Mouse (Mus musculus) gastrocnemius, adult 8-10 months (tissue): Measurements from ENCODE around the gene Spen. TPM values are rescaled to one million over a fixed set of nuclear protein-coding genes. Genes with fewer than 3 reads are reported as not detected.

Source experiments
- DNase-seq, 2 experiments: peaks; one replicate each; pipeline ENCODE4 v3.0.0; 2022; ENCODE audit warnings: low spot score in 2 of 2
- total RNA-seq, 4 experiments: library from RNA; stranded (reverse); gene quantifications; 2 replicates each; pipeline ENCODE4 v1.2.4; 2022

Spen gene
- total RNA-seq, 4 experiments from 2014 or later = 17.0 to 23.9 (median 23.5) TPM

DNA sequence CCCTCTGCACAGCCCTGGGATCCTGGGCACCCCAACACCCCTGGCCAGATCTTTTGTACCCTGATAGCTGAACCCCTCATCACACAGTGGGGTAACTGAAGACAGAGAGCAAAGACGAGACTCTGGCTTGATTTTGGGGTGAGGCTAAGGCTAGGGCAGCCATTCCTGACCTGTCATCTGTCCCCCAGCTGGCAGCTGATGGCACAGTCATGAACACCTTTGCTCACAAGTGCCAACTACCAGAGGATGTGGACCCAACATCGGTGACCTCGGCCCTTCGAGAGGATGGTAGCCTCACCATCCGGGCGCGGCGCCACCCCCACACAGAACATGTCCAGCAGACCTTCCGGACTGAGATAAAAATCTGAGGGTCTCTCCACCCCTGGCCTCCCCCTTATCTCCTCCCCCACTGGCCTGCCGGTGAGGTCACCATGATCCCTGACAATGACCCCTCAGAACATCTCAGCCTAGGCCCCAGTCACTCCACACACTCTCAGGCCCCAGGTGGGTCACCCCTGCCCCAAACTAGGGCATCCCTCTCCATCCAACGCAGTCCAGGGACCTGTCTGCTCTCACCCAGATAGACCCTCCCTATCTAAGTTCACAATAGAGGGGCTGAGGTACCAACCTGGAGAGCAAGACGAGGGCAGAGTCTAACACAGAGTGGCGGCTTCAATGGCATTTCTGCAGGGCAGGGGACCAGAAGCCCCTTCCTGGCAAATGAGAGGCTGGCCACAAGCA lies 114.5 kb downstream of the Spen start:
- DNase-seq = no peak

DNA sequence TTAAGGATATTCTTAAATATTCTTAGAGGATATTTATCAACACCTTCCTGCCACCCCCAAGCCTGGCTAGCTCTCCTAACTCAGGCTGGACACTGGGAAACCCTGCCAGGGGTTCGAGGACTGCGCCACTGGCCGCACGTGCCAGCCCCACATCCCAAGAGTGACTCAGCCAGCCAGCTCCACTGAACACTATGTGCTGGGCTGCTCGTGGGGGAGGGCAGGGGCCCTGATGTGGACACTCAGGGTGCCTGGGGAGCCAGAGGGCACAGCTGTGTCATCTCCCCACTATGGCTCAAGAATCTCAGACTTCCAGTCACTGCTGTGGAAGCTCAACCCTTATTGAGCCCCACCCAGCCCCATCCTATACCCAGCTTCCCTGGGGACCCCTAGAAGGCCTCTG lies 115.1 kb downstream of the Spen start:
- DNase-seq = no peak

DNA sequence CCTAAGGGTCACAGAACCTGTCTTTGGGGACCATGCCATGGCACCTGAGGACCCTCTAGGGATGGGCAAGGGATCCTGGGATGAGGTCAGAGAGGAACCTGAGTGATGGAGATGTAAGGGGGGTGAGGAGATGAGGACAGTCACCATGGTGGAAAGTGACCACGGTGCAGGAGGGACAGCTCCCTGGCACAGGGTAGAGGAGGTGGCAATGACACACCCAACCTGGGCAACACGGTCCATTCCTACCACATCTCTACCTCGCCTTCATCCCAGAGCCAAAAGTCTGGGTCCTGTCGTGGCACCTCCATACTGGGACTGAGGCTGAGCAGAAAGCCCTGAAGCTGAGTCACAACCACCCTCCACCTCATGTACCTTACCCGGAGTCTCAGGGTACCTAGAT lies 115.6 kb downstream of the Spen start:
- no peak for DNase-seq

DNA sequence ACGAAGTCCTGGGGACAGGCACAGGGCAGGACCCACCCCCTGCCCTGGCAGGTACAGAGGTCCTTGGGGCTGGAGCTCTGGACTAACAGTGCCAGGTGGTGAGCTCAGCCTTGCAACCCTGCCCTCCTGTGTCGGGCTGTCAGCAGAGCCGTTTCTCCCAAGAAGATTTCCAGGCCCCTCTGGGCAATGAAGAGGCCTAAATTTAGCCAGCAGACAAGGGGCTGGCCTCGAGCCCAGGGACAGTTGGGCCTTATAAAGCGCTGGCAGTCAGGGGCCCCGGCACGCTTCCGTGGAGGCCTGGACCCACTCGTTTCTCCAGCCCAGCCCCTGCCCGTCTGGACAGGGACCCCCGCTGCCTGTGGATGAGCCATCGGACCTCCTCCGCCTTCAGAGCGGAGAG lies 117.0 kb downstream of the Spen start:
- DNase-seq = peak; percentile 64 to 78

DNA sequence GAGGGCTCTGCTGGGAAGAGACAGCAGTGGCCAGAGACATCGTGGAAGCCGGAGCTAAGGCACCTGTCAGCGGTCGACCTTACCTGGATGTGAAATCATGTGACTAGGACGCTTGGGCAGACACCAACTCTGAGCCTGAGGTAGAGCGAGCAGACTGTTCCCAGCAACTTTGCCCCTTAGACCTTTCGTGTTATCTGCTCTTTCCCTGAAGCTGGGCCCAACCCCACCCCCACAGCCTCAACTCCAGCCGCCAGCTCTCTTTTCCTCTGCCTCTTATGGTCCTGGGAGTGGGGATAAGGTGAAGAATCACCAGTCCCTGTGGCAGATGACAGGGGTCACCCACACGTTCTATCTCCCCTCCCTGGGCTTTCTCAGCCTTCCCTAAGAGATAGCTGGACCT lies 117.5 kb downstream of the Spen start:
- DNase-seq = no peak

DNA sequence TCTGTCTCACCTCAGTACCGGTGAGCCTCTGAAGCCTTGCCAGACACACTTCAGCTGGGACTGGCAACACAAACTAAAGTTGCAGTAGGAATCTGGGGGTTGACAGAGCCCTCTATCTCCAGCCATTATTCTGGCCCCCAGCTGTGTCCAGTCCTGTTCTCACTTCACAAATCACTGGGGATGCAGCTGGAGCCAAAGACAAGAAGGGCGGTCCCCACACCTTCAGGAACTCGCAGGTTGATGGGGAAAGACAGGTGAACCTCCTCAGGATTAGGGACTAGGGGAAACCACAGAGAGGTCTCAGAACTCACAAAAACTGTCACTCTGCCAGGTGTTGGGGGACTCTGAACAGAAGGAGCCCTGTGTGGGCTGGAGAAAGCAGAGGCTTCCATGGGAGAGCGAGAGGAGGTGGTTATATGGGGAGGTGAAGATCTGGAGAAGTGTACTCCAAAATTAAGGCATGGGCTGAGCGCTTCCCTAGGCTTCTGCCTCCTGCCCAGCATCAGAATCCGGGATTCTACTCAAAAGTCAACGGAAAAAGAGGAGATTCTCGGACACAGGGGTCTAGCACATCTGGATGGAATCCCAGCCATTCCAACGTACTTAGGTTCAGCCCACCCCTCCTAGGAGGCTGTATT lies 118.1 kb downstream of the Spen start, which contains the start of gene Hspb7:
Gene Hspb7, plus strand, starts transcription at position 588 of the 638 bp plus-strand sequence.
- no peak for DNase-seq

DNA sequence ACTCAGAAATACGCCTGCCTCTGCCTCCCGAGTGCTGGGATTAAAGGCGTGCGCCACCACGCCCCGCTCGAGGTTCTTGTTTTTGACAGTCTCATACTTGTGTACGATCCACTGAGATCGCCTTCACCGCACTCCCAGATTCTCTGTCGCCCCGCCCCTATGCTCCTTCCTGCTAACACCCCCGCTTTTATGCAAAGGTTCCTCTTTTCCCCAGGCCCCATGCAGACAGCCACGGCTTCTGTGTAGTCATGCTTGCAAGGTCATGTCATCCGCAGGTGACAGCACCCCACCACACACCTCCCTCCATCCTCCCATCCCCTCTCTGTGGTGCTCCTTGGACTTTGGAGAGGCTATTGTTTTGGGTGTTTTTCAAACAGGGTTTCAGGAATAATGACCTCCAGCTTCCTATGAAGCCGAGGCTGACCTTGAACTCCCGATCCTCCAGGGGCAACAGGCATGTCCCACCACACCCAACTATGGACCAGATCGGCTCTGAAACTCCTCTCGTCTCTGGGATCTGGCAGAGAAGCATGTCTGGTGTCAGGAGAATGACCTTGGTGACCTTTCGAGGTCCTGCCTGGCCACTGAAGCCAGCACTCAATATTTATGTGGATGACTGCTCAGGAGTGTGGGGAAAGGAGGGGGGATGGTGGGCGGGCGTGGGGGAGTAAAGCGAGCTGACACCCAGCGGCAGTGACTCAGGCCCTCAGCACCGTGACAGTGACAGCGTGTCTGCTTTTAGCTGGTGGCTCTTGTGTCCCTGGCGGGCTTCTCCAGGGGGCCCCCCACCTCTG lies 118.8 kb downstream of the Spen start:
- DNase-seq = no peak

Other genes starting within 250 kb of the Spen start
- gene Epha2, start 237.4 kb downstream of the Spen start, total RNA-seq = 1 to 10 TPM in 3 of 4 experiments, under 1 TPM in 1; 0.85 to 2.0 (median 1.8) TPM
- under 1 TPM in 2 of 4 experiments, not detected in 2; 0.17 to 0.27 TPM for gene Fam131c, start 170.4 kb downstream of the Spen start, total RNA-seq
- gene Clcnka, start 139.9 kb downstream of the Spen start, total RNA-seq = not detected
- gene Clcnkb, start 122.6 kb downstream of the Spen start, total RNA-seq = under 1 TPM in 2 of 4 experiments, not detected in 2; 0.11 to 0.58 TPM
- gene Hspb7, start 117.8 kb downstream of the Spen start, total RNA-seq = 100 to 1,000 TPM; 243 to 314 (median 275) TPM
- gene Srarp, start 102.5 kb downstream of the Spen start, total RNA-seq = under 1 TPM in 3 of 4 experiments, not detected in 1; 0.32 to 0.54 (median 0.36) TPM
- gene Zbtb17, start 93.9 kb downstream of the Spen start, total RNA-seq = 10 to 100 TPM; 30.2 to 38.3 (median 33.0) TPM
- 1 to 10 TPM in 2 of 4 experiments, under 1 TPM in 2; 0.46 to 2.2 (median 0.94) TPM for gene Fblim1, start 67.5 kb upstream of the Spen start, total RNA-seq
- under 1 TPM; 0.16 to 0.46 (median 0.31) TPM for gene Tmem82, start 80.0 kb upstream of the Spen start, total RNA-seq
- gene Slc25a34, start 85.2 kb upstream of the Spen start, total RNA-seq = 10 to 100 TPM in 3 of 4 experiments, 1 to 10 TPM in 1; 9.2 to 14.0 (median 12.3) TPM
- gene Plekhm2, start 126.3 kb upstream of the Spen start, total RNA-seq = 10 to 100 TPM; 25.0 to 32.5 (median 30.2) TPM
- gene Rsc1a1, start 147.0 kb upstream of the Spen start, total RNA-seq = 10 to 100 TPM in 2 of 4 experiments, 1 to 10 TPM in 2; 6.0 to 12.0 (median 9.2) TPM
- gene Ddi2, start 184.8 kb upstream of the Spen start, total RNA-seq = 10 to 100 TPM; 53.9 to 63.4 (median 56.8) TPM
- not detected for gene Agmat, start 208.1 kb upstream of the Spen start, total RNA-seq